Comparison of ENCODE assay signal across 8 mouse cellular contexts in genomic region chr11:59964163-59964758, GRCm38 (mm10). TPM values are rescaled to one million over a fixed set of nuclear protein-coding genes. Genes with fewer than 3 reads are reported as not detected.
A peak's percentile ranks its signal among the peaks of the same experiment; 100 is the strongest.
DNase-seq lines count a peak whose midpoint lies in the region; ATAC-seq and TF ChIP-seq lines count a peak whose summit lies in the region.

No protein-coding gene starts in this region.

- H3K4me3 ChIP-seq in MEL (ENCODE audit: control insufficient read depth in 1 of 2, insufficient read depth in 1 of 2, low read depth in 2 of 2, low read length in 2 of 2), result peak overlapping the region; percentile 64 to 96
- peak overlapping the region; percentile 42 for H3K4me3 ChIP-seq in embryonic facial prominence, embryonic 14.5 days (ENCODE audit: low read depth, low read length)
- H3K4me3 ChIP-seq in hindbrain, embryonic 14.5 days (replicated peaks; ENCODE audit: low read length), result peak overlapping the region; percentile 38
- H3K4me3 ChIP-seq in liver, embryonic 16.5 days (ENCODE audit: low read depth, low read length), result peak overlapping the region; percentile 63
- H3K4me3 ChIP-seq in neural tube, embryonic 15.5 days (replicated peaks), result peak overlapping the region; percentile 42

- ATAC-seq in embryonic facial prominence, embryonic 14.5 days (ENCODE audit: low read depth), result no peak
- ATAC-seq in hindbrain, embryonic 14.5 days (ENCODE audit: low FRiP score), result no peak
- no peak for ATAC-seq in liver, embryonic 16.5 days (ENCODE audit: low read depth)
- ATAC-seq in neural tube, embryonic 15.5 days (ENCODE audit: low FRiP score), result peak; percentile 10; the same call in 1 of the 2 replicates

- H3K9me3 ChIP-seq in MEL (replicated peaks; ENCODE audit: insufficient read depth, low read length), result no peaks in the 10 kb centered on the region
- H3K9me3 ChIP-seq in embryonic facial prominence, embryonic 14.5 days (ENCODE audit: control insufficient read depth, low read length), result no peaks in the 10 kb centered on the region
- H3K9me3 ChIP-seq in hindbrain, embryonic 14.5 days (ENCODE audit: control insufficient read depth, low read length), result no peaks in the 10 kb centered on the region
- H3K9me3 ChIP-seq in liver, embryonic 16.5 days (replicated peaks; ENCODE audit: control insufficient read depth, low read length), result no peaks in the 10 kb centered on the region
- H3K9me3 ChIP-seq in neural tube, embryonic 15.5 days (replicated peaks), result no peaks in the 10 kb centered on the region

- peaks cover 2 to 9% of the 10 kb centered on the region in 2 experiments for H3K36me3 ChIP-seq in MEL (ENCODE audit: control insufficient read depth in 1 of 2, insufficient read depth in 2 of 2, low read length in 2 of 2)
- H3K36me3 ChIP-seq in embryonic facial prominence, embryonic 14.5 days (ENCODE audit: control insufficient read depth, insufficient read depth, low read length), result peaks cover 18% of the 10 kb centered on the region
- peaks cover 19% of the 10 kb centered on the region for H3K36me3 ChIP-seq in hindbrain, embryonic 14.5 days (replicated peaks; ENCODE audit: control insufficient read depth, insufficient read depth)
- H3K36me3 ChIP-seq in liver, embryonic 16.5 days (ENCODE audit: control insufficient read depth, insufficient read depth), result 0 out of 2 replicates have a peak, but pooled peaks cover 4% of the 10 kb centered on the region
- peaks cover 17% of the 10 kb centered on the region for H3K36me3 ChIP-seq in neural tube, embryonic 15.5 days

- H3K79me2 ChIP-seq in MEL (ENCODE audit: control insufficient read depth, insufficient read depth, low read length, poor library complexity), result no peaks in the 10 kb centered on the region

- H3K27me3 ChIP-seq in MEL (ENCODE audit: control insufficient read depth in 1 of 2, insufficient read depth in 2 of 2, low read length in 2 of 2), result no peaks in the 10 kb centered on the region
- peaks cover 23% of the 10 kb centered on the region for H3K27me3 ChIP-seq in embryonic facial prominence, embryonic 14.5 days (replicated peaks; ENCODE audit: control insufficient read depth, insufficient read depth, low read length)
- H3K27me3 ChIP-seq in hindbrain, embryonic 14.5 days (ENCODE audit: control insufficient read depth, insufficient read depth, low read length), result peaks cover 29% of the 10 kb centered on the region
- H3K27me3 ChIP-seq in liver, embryonic 16.5 days (ENCODE audit: control insufficient read depth, insufficient read depth, low read depth, low read length), result peaks cover 26% of the 10 kb centered on the region
- peaks cover 30% of the 10 kb centered on the region for H3K27me3 ChIP-seq in neural tube, embryonic 15.5 days (replicated peaks)

- peak overlapping the region; percentile 73 for H3K4me2 ChIP-seq in embryonic facial prominence, embryonic 14.5 days (ENCODE audit: low read depth, low read length)
- H3K4me2 ChIP-seq in hindbrain, embryonic 14.5 days (replicated peaks), result peak overlapping the region; percentile 88
- peak overlapping the region; percentile 93 for H3K4me2 ChIP-seq in liver, embryonic 16.5 days (ENCODE audit: low read depth, low read length)
- H3K4me2 ChIP-seq in neural tube, embryonic 15.5 days, result peak overlapping the region; percentile 87

- 3% methylated on average over 31 of the region's 33 CpGs for WGBS in embryonic facial prominence, embryonic 14.5 days
- WGBS in hindbrain, embryonic 14.5 days, result 2% methylated on average over 33 of the region's 33 CpGs
- WGBS in liver, embryonic 16.5 days (ENCODE audit: insufficient replicate concordance), result 1% methylated on average over 33 of the region's 33 CpGs
- 2% methylated on average over 33 of the region's 33 CpGs for WGBS in neural tube, embryonic 15.5 days

- TF ChIP-seq CTCF in MEL (IDR thresholded peaks at IDR 0.05 in 2 of 3, conservative IDR thresholded peaks at IDR 0.05 in 1 of 3; ENCODE audit: control insufficient read depth in 1 of 3, insufficient read depth in 1 of 3, low read depth in 2 of 3, low read length in 3 of 3, poor library complexity in 1 of 3, severe bottlenecking in 1 of 3), result no peak

- peaks cover 18 to 28% of the 10 kb centered on the region in 2 experiments for H3K4me1 ChIP-seq in MEL (ENCODE audit: control insufficient read depth in 1 of 2, insufficient read depth in 2 of 2, low read length in 2 of 2)
- peaks cover 27% of the 10 kb centered on the region for H3K4me1 ChIP-seq in embryonic facial prominence, embryonic 14.5 days (ENCODE audit: control insufficient read depth, insufficient read depth, low read length)
- peaks cover 23% of the 10 kb centered on the region for H3K4me1 ChIP-seq in hindbrain, embryonic 14.5 days (replicated peaks; ENCODE audit: control insufficient read depth, insufficient read depth, low read length)
- peaks cover 18% of the 10 kb centered on the region for H3K4me1 ChIP-seq in liver, embryonic 16.5 days (ENCODE audit: control insufficient read depth, low read depth, low read length)
- peaks cover 28% of the 10 kb centered on the region for H3K4me1 ChIP-seq in neural tube, embryonic 15.5 days

- TF ChIP-seq POLR2A in MEL (IDR thresholded peaks at IDR 0.05; ENCODE audit: control insufficient read depth in 1 of 2, insufficient read depth in 1 of 2, low read depth in 1 of 2, low read length in 2 of 2, poor library complexity in 1 of 2), result no peak

- peak; percentile 19 to 29 for DNase-seq in layer of hippocampus, postnatal 36 days
- DNase-seq in layer of hippocampus, adult 11-12 months (ENCODE audit: low spot score), result no peak
- DNase-seq in MEL (ENCODE audit: low read depth, low spot score), result no peak
- no peak for DNase-seq in embryonic facial prominence, embryonic 14.5 days (ENCODE audit: low spot score)
- DNase-seq in hindbrain, embryonic 14.5 days (ENCODE audit: low spot score), result peak; percentile 32
- DNase-seq in frontal cortex, adult 2 months (ENCODE audit: extremely low spot score in 1 of 2, low spot score in 1 of 2), result no peak

- TF ChIP-seq RAD21 in MEL (IDR thresholded peaks at IDR 0.05; ENCODE audit: low read depth, low read length), result no peak

- H3K27ac ChIP-seq in MEL (ENCODE audit: control insufficient read depth, low read depth, low read length), result no peak overlapping the region
- H3K27ac ChIP-seq in embryonic facial prominence, embryonic 14.5 days (replicated peaks; ENCODE audit: low read depth, low read length), result no peak overlapping the region
- H3K27ac ChIP-seq in hindbrain, embryonic 14.5 days, result no peak overlapping the region
- H3K27ac ChIP-seq in liver, embryonic 16.5 days (ENCODE audit: low read length), result no peak overlapping the region
- H3K27ac ChIP-seq in neural tube, embryonic 15.5 days (replicated peaks), result no peak overlapping the region

- H3K9ac ChIP-seq in MEL (ENCODE audit: control insufficient read depth, low read depth, low read length, poor library complexity, severe bottlenecking), result peak overlapping the region; percentile 48
- H3K9ac ChIP-seq in embryonic facial prominence, embryonic 14.5 days (ENCODE audit: low read depth, low read length), result peak overlapping the region; percentile 60
- H3K9ac ChIP-seq in hindbrain, embryonic 14.5 days, result peak overlapping the region; percentile 43
- peak overlapping the region; percentile 56 for H3K9ac ChIP-seq in liver, embryonic 16.5 days (ENCODE audit: low read depth, low read length)
- peak overlapping the region; percentile 36 for H3K9ac ChIP-seq in neural tube, embryonic 15.5 days (replicated peaks)

- TF ChIP-seq EP300 in MEL (IDR thresholded peaks at IDR 0.05; ENCODE audit: low read depth in 1 of 2, low read length in 2 of 2), result no peak

TF ChIP-seq in MEL, 35 proteins besides CTCF, POLR2A, EP300 and RAD21 (continues in another document):
- TF ChIP-seq CHD2 (IDR thresholded peaks at IDR 0.05; ENCODE audit: low read length) (no peak), USF2 (IDR thresholded peaks at IDR 0.05; ENCODE audit: borderline replicate concordance in 1 of 2, insufficient read depth in 1 of 2, low read depth in 1 of 2, low read length in 2 of 2) (no peak), USF1 (IDR thresholded peaks at IDR 0.05; ENCODE audit: low read depth, low read length) (no peak), GABPA (IDR thresholded peaks at IDR 0.05; ENCODE audit: low read depth, low read length) (no peak), JUND (IDR thresholded peaks at IDR 0.05; ENCODE audit: low read depth, low read length) (no peak), MAFK (IDR thresholded peaks at IDR 0.05; ENCODE audit: borderline replicate concordance, low read depth, low read length) (no peak), UBTF (IDR thresholded peaks at IDR 0.05; ENCODE audit: borderline replicate concordance, insufficient read depth, low read depth, low read length) (no peak), E2F4 (IDR thresholded peaks at IDR 0.05; ENCODE audit: borderline replicate concordance, low read depth, low read length) (no peak), RCOR1 (IDR thresholded peaks at IDR 0.05; ENCODE audit: low read depth, low read length) (no peak), MAX (IDR thresholded peaks at IDR 0.05; ENCODE audit: low read length) (no peak), ZMIZ1 (IDR thresholded peaks at IDR 0.05; ENCODE audit: low read depth, low read length) (no peak), SIN3A (IDR thresholded peaks at IDR 0.05; ENCODE audit: low read length) (no peak)

RNA-seq across cellular contexts. Expression of gene Rasd1, which starts 0.5 kb away (rescaled TPM):
- 10 to 100 TPM; 54.0 to 63.0 TPM for total RNA-seq in layer of hippocampus, postnatal 36 days (2021)
- not detected in 2 replicates for total RNA-seq in MEL (2012; rRNA removed)
- under 1 TPM in 1 of 2 experiments, not detected in 1; 0.06 TPM for polyA plus RNA-seq in MEL (2012; ENCODE audit: insufficient read depth in 1 of 2, insufficient read length in 2 of 2, low read depth in 1 of 2, low replicate concordance in 2 of 2, missing spikeins in 1 of 2)
- 1.6 and 2.2 TPM in 2 replicates for polyA plus RNA-seq in embryonic facial prominence, embryonic 14.5 days (2014; fragmentation: Nextera tagmentation; extraction: Ambion mirVana)
- 0.97 and 1.3 TPM in 2 replicates for polyA plus RNA-seq in hindbrain, embryonic 14.5 days (2014; fragmentation: Nextera tagmentation; extraction: Ambion mirVana)
- 1.6 and 1.7 TPM in 2 replicates for polyA plus RNA-seq in liver, embryonic 16.5 days (2015; fragmentation: Nextera tagmentation; extraction: Ambion mirVana)
- 1.2 and 2.2 TPM in 2 replicates for polyA plus RNA-seq in neural tube, embryonic 15.5 days (2015; fragmentation: Nextera tagmentation; extraction: Ambion mirVana)
- 3.0 and 4.4 TPM in 2 replicates for polyA plus RNA-seq in frontal cortex, adult 2 months (2012; rRNA removed)

RNA-seq across cellular contexts. Expression of gene Med9, which starts 16.3 kb away (rescaled TPM):
- total RNA-seq in layer of hippocampus, postnatal 36 days (2021), result 10 to 100 TPM; 34.9 to 37.6 TPM
- total RNA-seq in MEL (2012; rRNA removed), result 43.8 and 46.8 TPM in 2 replicates
- polyA plus RNA-seq in MEL (2012; ENCODE audit: insufficient read depth in 1 of 2, insufficient read length in 2 of 2, low read depth in 1 of 2, low replicate concordance in 2 of 2, missing spikeins in 1 of 2), result 10 to 100 TPM in 1 of 2 experiments, not detected in 1; 48.4 TPM
- 33.3 and 37.8 TPM in 2 replicates for polyA plus RNA-seq in embryonic facial prominence, embryonic 14.5 days (2014; fragmentation: Nextera tagmentation; extraction: Ambion mirVana)
- 32.7 and 36.1 TPM in 2 replicates for polyA plus RNA-seq in hindbrain, embryonic 14.5 days (2014; fragmentation: Nextera tagmentation; extraction: Ambion mirVana)
- polyA plus RNA-seq in liver, embryonic 16.5 days (2015; fragmentation: Nextera tagmentation; extraction: Ambion mirVana), result 17.6 and 17.7 TPM in 2 replicates
- polyA plus RNA-seq in neural tube, embryonic 15.5 days (2015; fragmentation: Nextera tagmentation; extraction: Ambion mirVana), result 41.0 and 45.2 TPM in 2 replicates
- polyA plus RNA-seq in frontal cortex, adult 2 months (2012; rRNA removed), result 43.6 and 44.0 TPM in 2 replicates

Comparison
In these comparisons a context has a peak if more than half of its experiments do, and no peak if none do; other contexts are left out.
1. DNase-seq: peak in layer of hippocampus, postnatal 36 days (2 of 2) and hindbrain, embryonic 14.5 days (single experiment); none in layer of hippocampus, adult 11-12 months (single experiment), MEL (single experiment), embryonic facial prominence, embryonic 14.5 days (single experiment) and frontal cortex, adult 2 months (0 of 2).
2. Peak in every context shown above with its lines, with median percentiles within 50 percentile points of each other: H3K4me3 ChIP-seq, H3K9ac ChIP-seq and H3K4me2 ChIP-seq.